Mouse (Mus musculus) megakaryocyte, embryonic 14.5 days (primary cell): ENCODE results near the gene Cpt1c.

ENCODE experiments used
- FLI1 ChIP-seq: IDR thresholded peaks from 2 replicates; pipeline ENCODE4 v1.6.1; 2012; ENCODE audit warnings: low read length, inconsistent platforms, mixed read lengths
- GATA1 ChIP-seq: IDR thresholded peaks from 3 replicates; pipeline ENCODE4 v1.6.1; 2012; ENCODE audit warnings: mixed read lengths, low read length, inconsistent platforms, borderline replicate concordance

GRCm38 (mm10) chr7:44952611-44953306 is 21.9 kb downstream of the Cpt1c start:
- TF ChIP-seq GATA1 = no peak
- TF ChIP-seq FLI1 = no peak
